Mouse (Mus musculus) kidney, adult 11 months (tissue): Measurements from ENCODE around the gene Tmc1.

Experiments
- DNase-seq: peaks from one replicate; pipeline ENCODE4 v3.0.0; 2022

Gene Tmc1

DNA sequence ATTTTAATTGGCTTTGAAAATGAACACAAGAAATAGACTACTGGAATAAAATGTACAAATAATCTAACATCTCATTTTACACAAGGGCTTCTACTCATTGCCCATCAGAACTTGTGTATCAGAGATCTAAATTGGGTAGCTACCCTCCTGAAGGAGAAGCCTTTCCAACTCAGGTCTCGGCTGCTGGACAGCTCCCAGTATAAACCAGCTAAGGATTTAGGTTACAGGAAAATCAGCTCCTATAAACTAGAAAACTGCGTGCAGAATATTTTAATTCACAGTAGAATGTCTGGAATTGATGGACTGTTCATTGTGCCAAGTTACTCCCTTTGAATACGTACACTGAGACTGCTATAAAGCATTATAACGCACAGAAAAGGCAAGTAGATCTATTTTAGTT is 158.0 kb downstream of the Tmc1 start:
- DNase-seq, result no peak

DNA sequence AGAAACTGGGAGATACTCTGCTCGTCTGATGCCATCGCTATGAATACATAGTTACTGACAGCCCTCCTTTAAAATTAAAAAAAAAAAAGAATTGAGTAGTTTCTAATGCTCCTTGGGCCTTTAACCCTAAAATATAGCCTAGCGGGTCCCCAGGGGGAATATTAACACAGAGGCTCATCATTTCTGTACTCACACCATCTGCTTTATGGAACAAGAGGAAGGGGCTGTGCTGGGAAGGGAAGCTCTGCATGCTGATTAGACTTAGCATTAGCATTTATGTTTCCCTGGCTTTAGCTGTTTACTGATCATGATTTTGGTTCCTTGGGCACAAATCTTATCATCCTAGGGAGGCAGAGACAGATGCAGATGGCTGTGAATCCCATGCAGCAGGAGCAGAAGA is 159.0 kb downstream of the Tmc1 start:
- DNase-seq, result no peak

DNA sequence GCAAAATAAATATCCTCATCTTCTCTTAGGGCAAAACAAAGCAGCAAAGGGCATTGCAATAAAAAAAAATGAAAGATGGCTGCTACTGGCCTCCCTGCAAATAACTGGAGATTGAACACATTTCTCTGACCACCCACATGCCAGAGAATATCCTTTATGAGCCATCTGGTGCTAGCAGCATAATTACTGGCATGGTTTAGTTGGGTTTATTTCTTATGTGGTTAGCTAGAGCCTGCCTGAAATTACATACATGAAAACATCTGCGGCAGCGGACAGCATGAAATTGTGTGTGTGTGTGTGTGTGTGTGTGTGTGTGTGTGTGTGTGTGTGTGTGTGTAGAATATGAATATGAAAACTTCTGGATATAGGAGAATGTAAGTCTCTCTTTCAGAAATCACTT is 161.2 kb downstream of the Tmc1 start:
- no peak for DNase-seq

DNA sequence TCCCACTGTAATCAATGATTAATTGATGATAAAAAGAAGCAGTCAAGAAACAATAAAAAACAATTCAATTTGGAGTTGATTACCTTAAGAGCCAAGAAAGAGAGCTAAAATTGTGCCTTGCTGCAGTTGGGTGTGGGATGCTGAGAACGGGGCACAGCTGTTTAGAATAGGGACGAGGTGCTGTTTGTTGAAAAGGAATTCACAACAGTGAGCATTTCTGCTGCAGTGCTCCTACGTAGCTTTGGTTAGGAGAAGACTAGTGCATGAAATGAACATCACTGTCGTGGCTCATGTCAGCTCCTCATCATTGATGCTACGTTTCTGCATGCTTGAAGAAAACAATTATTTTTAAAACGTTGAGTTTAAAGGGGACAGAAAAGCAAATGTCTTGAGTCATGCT is 166.7 kb downstream of the Tmc1 start:
- no peak for DNase-seq

GRCm38 (mm10) chr19:20775681-20776080 is 178.3 kb downstream of the Tmc1 start:
- DNase-seq, result no peak

DNA sequence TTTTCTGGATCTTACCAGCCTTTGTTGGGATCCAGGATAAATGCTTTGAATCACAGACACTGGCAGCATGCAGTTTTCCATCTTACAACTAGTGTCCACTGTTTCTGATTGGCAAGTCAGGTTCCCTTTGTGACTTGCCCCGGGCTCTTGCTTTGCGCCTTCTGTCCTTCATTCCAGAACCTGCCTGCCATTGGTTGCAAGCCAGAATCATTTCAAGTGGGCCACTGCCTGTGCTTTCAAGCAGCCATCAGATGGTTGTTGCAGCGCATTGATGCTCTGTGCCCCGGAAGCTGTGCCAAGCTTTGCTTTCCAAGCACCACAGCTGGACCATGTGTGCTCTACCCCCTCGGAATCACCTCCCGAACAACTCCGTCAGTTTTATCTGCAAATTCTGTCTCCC is 180.1 kb downstream of the Tmc1 start:
- DNase-seq, result no peak

DNA sequence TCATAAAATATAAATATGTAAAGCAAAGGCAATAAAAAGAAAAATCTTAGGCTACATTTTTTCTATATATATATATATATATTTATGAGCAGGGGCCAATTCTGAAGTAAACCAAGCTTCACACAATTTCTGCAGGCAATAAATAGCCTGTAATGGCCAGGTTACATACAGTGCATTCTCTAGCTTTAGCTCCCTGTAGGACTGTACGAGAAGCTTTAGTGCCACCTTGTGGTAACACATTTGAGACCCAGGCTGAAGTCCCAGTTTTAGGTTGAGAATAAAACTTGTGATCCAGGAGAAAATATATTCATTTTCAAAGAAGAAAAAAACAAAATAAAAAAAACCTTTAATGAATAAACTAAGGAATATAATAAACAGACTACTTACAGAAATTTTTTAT is 189.8 kb downstream of the Tmc1 start:
- no peak for DNase-seq

GRCm38 (mm10) chr19:20761675-20762426 is 192.2 kb downstream of the Tmc1 start:
- no peak for DNase-seq

DNA sequence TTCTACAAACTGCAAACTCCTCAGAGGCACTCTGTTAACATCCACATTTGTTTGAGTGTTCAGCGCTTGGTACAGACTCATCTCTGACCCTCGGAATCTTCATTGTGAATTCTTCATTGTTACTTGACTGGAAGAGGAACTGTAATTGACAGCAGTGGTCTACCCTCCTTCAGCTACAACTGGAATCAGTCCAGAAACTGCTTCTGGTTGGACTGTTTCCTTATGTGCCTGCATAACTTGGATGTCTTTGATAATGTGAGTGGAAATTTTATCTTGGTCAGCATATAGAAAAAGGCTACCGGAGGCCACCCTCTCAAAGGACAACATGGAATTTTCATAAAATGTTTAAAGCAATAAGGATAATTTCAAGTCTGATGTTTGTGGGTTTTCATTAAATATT is 192.9 kb downstream of the Tmc1 start:
- DNase-seq, result no peak

- DNase-seq, result no peak
These were observed 209.4 kb downstream of the Tmc1 start for GRCm38 (mm10) chr19:20744630-20745029.
